41 mouse cellular contexts compared by ENCODE assay signal in genomic region chr14:75696096-75696495, GRCm38 (mm10). TPM values are rescaled to one million over a fixed set of nuclear protein-coding genes. Genes with fewer than 3 reads are reported as not detected.
A peak's percentile ranks its signal among the peaks of the same experiment; 100 is the strongest.
DNase-seq lines count a peak whose midpoint lies in the region; ATAC-seq lines count a peak whose summit lies in the region.
"Had no signal": no experiment of that assay in that cellular context is flagged by ENCODE, and none has a peak within 500 bp of the region (broad histone marks: within the 10 kb centered on the region; RNA-seq: fewer than 3 reads in every experiment).

No protein-coding gene starts in this region.

- peaks cover 1% of the 10 kb centered on the region; the same call in 1 of the 2 replicates for H3K36me3 ChIP-seq in intestine, embryonic 15.5 days

- no peaks in the 10 kb centered on the region for H3K4me1 ChIP-seq in intestine, embryonic 15.5 days (replicated peaks)
- H3K4me1 ChIP-seq: forebrain, embryonic 10.5 days; kidney, embryonic 15.5 days; limb, embryonic 10.5 days; limb, embryonic 15.5 days; liver, embryonic 13.5 days; midbrain, embryonic 13.5 days; neural tube, embryonic 13.5 days had no signal

- no peak overlapping the region for H3K9ac ChIP-seq in intestine, embryonic 15.5 days
- H3K9ac ChIP-seq: kidney, embryonic 15.5 days; limb, embryonic 15.5 days; liver, embryonic 13.5 days; midbrain, embryonic 13.5 days; neural tube, embryonic 13.5 days had no signal

- no peak for DNase-seq in cerebellum, postnatal 10 days
- DNase-seq in 3T3-L1 (ENCODE audit: low read depth, low spot score): peak; percentile 40
- DNase-seq in adrenal gland, postnatal 10 days: peak; percentile 16
- DNase-seq in gastrocnemius, adult 18-20 months (ENCODE audit: low spot score): no peak
- DNase-seq: cerebellum, adult 8-10 months; cerebellum, postnatal 36 days; heart, postnatal 14 days; kidney, postnatal 36 days; layer of hippocampus, postnatal 36 days; liver, embryonic 13.5 days; lung, adult 18-20 months; lung, postnatal 4 days; retina, postnatal 1 day; right cerebral cortex, postnatal 14 days; thymus, postnatal 14 days had no signal

- H3K4me3 ChIP-seq in intestine, embryonic 15.5 days (replicated peaks): no peak overlapping the region
- H3K4me3 ChIP-seq: forebrain, embryonic 10.5 days; kidney, embryonic 15.5 days; limb, embryonic 10.5 days; limb, embryonic 15.5 days; liver, embryonic 13.5 days; midbrain, embryonic 13.5 days; neural tube, embryonic 13.5 days had no signal

- H3K4me2 ChIP-seq in intestine, embryonic 15.5 days (replicated peaks): no peak overlapping the region
- H3K4me2 ChIP-seq: kidney, embryonic 15.5 days; limb, embryonic 15.5 days; liver, embryonic 13.5 days; midbrain, embryonic 13.5 days; neural tube, embryonic 13.5 days had no signal

- 74% methylated on average over 5 of the region's 5 CpGs for WGBS in intestine, embryonic 15.5 days

- H3K27me3 ChIP-seq in intestine, embryonic 15.5 days (replicated peaks): no peaks in the 10 kb centered on the region
- H3K27me3 ChIP-seq: kidney, embryonic 15.5 days; limb, embryonic 15.5 days; liver, embryonic 13.5 days; midbrain, embryonic 13.5 days; neural tube, embryonic 13.5 days had no signal

- 0 out of 2 replicates have a peak, but pooled peaks have one; percentile 16 for ATAC-seq in cerebellum, adult (ENCODE audit: insufficient number of reproducible peaks, low FRiP score, low TSS enrichment)
- ATAC-seq in megakaryocyte progenitor cell, adult 5-6 weeks (replicated peaks; ENCODE audit: poor library complexity): 0 out of 2 replicates have a peak, but pooled peaks have one; percentile 20
- ATAC-seq in intestine, embryonic 15.5 days: no peak
- ATAC-seq: CD4-positive, CD25-positive, alpha-beta regulatory T cell, adult 4 months; forebrain, embryonic 16.5 days; hindbrain, embryonic 16.5 days; intestine, postnatal 0 days; lung, postnatal 0 days; midbrain, embryonic 13.5 days had no signal

- no peaks in the 10 kb centered on the region for H3K9me3 ChIP-seq in intestine, embryonic 15.5 days
- H3K9me3 ChIP-seq: forebrain, embryonic 10.5 days; kidney, embryonic 15.5 days; limb, embryonic 10.5 days; limb, embryonic 15.5 days; liver, embryonic 13.5 days; midbrain, embryonic 13.5 days had no signal

- H3K27ac ChIP-seq in intestine, embryonic 15.5 days: no peak overlapping the region
- H3K27ac ChIP-seq: forebrain, embryonic 10.5 days; kidney, embryonic 15.5 days; limb, embryonic 10.5 days; limb, embryonic 15.5 days; liver, embryonic 13.5 days; midbrain, embryonic 13.5 days; neural tube, embryonic 13.5 days had no signal

RNA-seq across cellular contexts. Expression of gene Erich6b, which starts 54.0 kb away (rescaled TPM):
- total RNA-seq in adrenal gland, postnatal 10 days (2021): not detected
- total RNA-seq in megakaryocyte progenitor cell, adult 5-6 weeks (2015): not detected in 2 replicates
- not detected in 2 replicates for total RNA-seq in megakaryocyte progenitor cell, adult 5-6 weeks (2017)
- not detected for total RNA-seq in gastrocnemius, adult 18-20 months (2021)
- polyA plus RNA-seq in intestine, embryonic 15.5 days (2015; fragmentation: Nextera tagmentation; extraction: Ambion mirVana): not detected in 2 replicates
- total RNA-seq: adrenal gland, adult 18-20 months; gastrocnemius, adult 8-10 months; heart, adult 8-10 months; heart, postnatal 14 days; layer of hippocampus, adult 8-10 months; layer of hippocampus, postnatal 36 days; left cerebral cortex, postnatal 10 days; megakaryocyte-erythroid progenitor cell, adult 5-6 weeks had no signal
- polyA plus RNA-seq: CD4-positive, CD25-positive, alpha-beta regulatory T cell, adult 4 months; embryonic facial prominence, embryonic 11.5 days; forebrain, embryonic 10.5 days; forebrain, embryonic 16.5 days; gonadal fat pad, adult 2 months; heart, embryonic 14.5 days; hindbrain, embryonic 11.5 days; hindbrain, embryonic 16.5 days; intestine, postnatal 0 days; limb, embryonic 10.5 days; limb, embryonic 15.5 days; liver, embryonic 13.5 days; lung, postnatal 0 days; midbrain, embryonic 13.5 days; neural tube, embryonic 13.5 days; small intestine, adult 2 months; stomach, embryonic 14.5 days had no signal

RNA-seq across cellular contexts. Expression of gene Cog3, which starts 58.2 kb away (rescaled TPM):
- total RNA-seq in adrenal gland, postnatal 10 days (2021): 10 to 100 TPM; 21.5 to 23.2 TPM
- 20.1 and 22.5 TPM in 2 replicates for total RNA-seq in megakaryocyte progenitor cell, adult 5-6 weeks (2015)
- 25.4 and 25.5 TPM in 2 replicates for total RNA-seq in megakaryocyte progenitor cell, adult 5-6 weeks (2017)
- total RNA-seq in gastrocnemius, adult 18-20 months (2021): 1 to 10 TPM; 7.3 to 8.1 TPM
- polyA plus RNA-seq in intestine, embryonic 15.5 days (2015; fragmentation: Nextera tagmentation; extraction: Ambion mirVana): 17.5 and 18.0 TPM in 2 replicates

Comparison
In these comparisons a context has a peak if more than half of its experiments do, and no peak if none do; other contexts are left out.
1. DNase-seq: peak in 3T3-L1 (single experiment) and adrenal gland, postnatal 10 days (single experiment); none in cerebellum, postnatal 10 days (0 of 2) and gastrocnemius, adult 18-20 months (single experiment).